Mouse (Mus musculus) heart, adult 2 months (tissue): ENCODE results near the gene Acsl1.

ENCODE experiments used
- CTCF ChIP-seq: fragments of 200-600 bp; IDR thresholded peaks from 2 replicates; pipeline ENCODE4 v1.8.1; 2022; ENCODE audit warnings: antibody characterized with exemption, mild to moderate bottlenecking, moderate library complexity
- POLR2A ChIP-seq: fragments of 200-500 bp; IDR thresholded peaks from 2 replicates; pipeline ENCODE4 v1.6.1; 2011; ENCODE audit warnings: mild to moderate bottlenecking, low read depth, low read length, control low read depth; ENCODE audit not compliant: insufficient read depth

GRCm38 (mm10) chr8:46421515-46421914 lies 49.3 kb upstream of the Acsl1 start:
- TF ChIP-seq CTCF: no peak
- no peak for TF ChIP-seq POLR2A
